Mouse (Mus musculus): ENCODE data around the gene Ttc7b. TPM values are rescaled to one million over a fixed set of nuclear protein-coding genes. Genes with fewer than 3 reads are reported as not detected.

Ttc7b gene
- polyA plus RNA-seq, 1 experiment from 2014 or later: 2.4 TPM

GRCm38 (mm10) chr12:100415802-100416201 is 104.8 kb downstream of the Ttc7b start:
- no peak overlapping the region for H3K4me3 ChIP-seq (ENCODE audit: low read depth, low read length)
- no peak overlapping the region for H3K27ac ChIP-seq (replicated peaks)
- H3K36me3 ChIP-seq (ENCODE audit: control insufficient read depth, insufficient read depth, low read length): no peaks in the 10 kb centered on the region; the same call in 1 of the 2 replicates
- H3K4me2 ChIP-seq (replicated peaks; ENCODE audit: low read depth): no peak overlapping the region
- WGBS: 69% methylated on average over 6 of the region's 6 CpGs
- H3K9ac ChIP-seq (ENCODE audit: low read length): no peak overlapping the region
- H3K27me3 ChIP-seq (ENCODE audit: control insufficient read depth, insufficient read depth, low read length): no peaks in the 10 kb centered on the region
- H3K9me3 ChIP-seq (ENCODE audit: control insufficient read depth, low read length): no peaks in the 10 kb centered on the region
- DNase-seq (ENCODE audit: low spot score) (no peak), ATAC-seq (ENCODE audit: low FRiP score, low TSS enrichment) (no peak)
- H3K4me1 ChIP-seq (replicated peaks; ENCODE audit: control insufficient read depth, insufficient read depth): no peaks in the 10 kb centered on the region
- TF ChIP-seq CTCF (IDR thresholded peaks at IDR 0.05; ENCODE audit: low read depth) (no peak), EP300 (optimal IDR thresholded peaks at IDR 0.05) (no peak)

DNA sequence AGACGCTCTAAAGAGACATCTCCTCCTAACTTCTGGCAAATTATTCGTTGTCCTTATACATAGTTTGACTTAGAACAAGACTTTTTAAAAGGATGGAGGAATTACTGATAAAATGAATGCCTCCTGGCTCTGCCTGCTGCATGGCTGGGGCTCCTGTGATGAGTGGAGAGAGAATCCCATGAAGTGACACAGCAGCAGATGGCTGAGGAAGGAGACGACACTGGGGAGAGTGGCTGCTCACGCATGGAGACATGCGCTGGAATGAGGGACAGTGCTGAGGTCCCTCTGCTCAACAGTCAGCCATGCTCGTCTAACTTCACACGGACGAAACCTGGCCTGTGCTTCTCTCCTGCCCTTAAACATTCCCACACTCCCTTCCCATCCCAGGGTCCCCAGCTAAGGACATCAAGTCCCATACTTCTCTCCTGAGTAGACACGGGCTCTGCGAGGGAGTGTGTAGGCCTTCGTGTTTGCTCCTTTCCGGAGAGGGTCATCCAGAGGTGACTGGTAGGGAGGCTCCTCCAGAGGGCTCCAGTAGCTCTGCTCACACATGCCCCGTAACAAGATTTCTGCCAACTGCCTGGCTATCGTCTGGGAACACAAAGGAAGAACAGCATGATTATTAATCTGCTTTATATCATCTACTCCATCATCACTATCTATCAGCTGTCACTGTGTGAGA is 105.8 kb downstream of the Ttc7b start:
- no peaks in the 10 kb centered on the region for H3K9me3 ChIP-seq (ENCODE audit: control insufficient read depth, low read length)
- no peaks in the 10 kb centered on the region for H3K4me1 ChIP-seq (replicated peaks; ENCODE audit: control insufficient read depth, insufficient read depth)
- no peak for DNase-seq (ENCODE audit: low spot score)
- H3K9ac ChIP-seq (ENCODE audit: low read length): no peak overlapping the region
- H3K4me2 ChIP-seq (replicated peaks; ENCODE audit: low read depth): no peak overlapping the region
- H3K36me3 ChIP-seq (ENCODE audit: control insufficient read depth, insufficient read depth, low read length): no peaks in the 10 kb centered on the region; the same call in 1 of the 2 replicates
- H3K27ac ChIP-seq (replicated peaks): no peak overlapping the region
- peak; percentile 73 for ATAC-seq (ENCODE audit: low FRiP score, low TSS enrichment)
- 56% methylated on average over 14 of the region's 14 CpGs for WGBS
- TF ChIP-seq CTCF (IDR thresholded peaks at IDR 0.05; ENCODE audit: low read depth): no peak
- TF ChIP-seq EP300 (optimal IDR thresholded peaks at IDR 0.05): no peak
- no peak overlapping the region for H3K4me3 ChIP-seq (ENCODE audit: low read depth, low read length)
- H3K27me3 ChIP-seq (ENCODE audit: control insufficient read depth, insufficient read depth, low read length): no peaks in the 10 kb centered on the region

DNA sequence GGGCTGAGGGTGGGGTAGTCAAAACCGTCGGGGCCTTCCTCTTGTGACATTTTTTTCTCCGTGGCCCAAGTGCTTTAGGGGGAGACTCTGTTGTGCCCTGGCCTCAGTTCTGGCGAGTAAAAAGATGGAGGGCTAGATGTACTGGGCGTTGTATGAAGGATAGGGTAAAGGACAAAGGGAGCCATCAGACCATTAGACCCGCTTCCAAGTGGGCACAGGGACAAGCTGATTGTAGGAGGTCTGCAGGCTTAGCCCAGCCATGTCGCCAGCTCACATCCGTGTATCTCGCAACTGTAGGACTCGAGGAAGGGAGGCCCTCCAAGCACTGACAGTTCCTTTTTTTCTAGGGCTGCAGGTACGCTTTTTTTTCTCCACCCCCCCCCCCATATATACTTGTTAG is 111.9 kb downstream of the Ttc7b start:
- WGBS: 83% methylated on average over 11 of the region's 11 CpGs
- DNase-seq (ENCODE audit: low spot score) (no peak), ATAC-seq (ENCODE audit: low FRiP score, low TSS enrichment) (no peak)
- H3K27ac ChIP-seq (replicated peaks): no peak overlapping the region
- no peak overlapping the region for H3K9ac ChIP-seq (ENCODE audit: low read length)
- H3K4me1 ChIP-seq (replicated peaks; ENCODE audit: control insufficient read depth, insufficient read depth): 0 out of 2 replicates have a peak, but pooled peaks cover 2% of the 10 kb centered on the region
- H3K36me3 ChIP-seq (ENCODE audit: control insufficient read depth, insufficient read depth, low read length): no peaks in the 10 kb centered on the region
- H3K4me3 ChIP-seq (ENCODE audit: low read depth, low read length): no peak overlapping the region
- no peak overlapping the region for H3K4me2 ChIP-seq (replicated peaks; ENCODE audit: low read depth)
- no peaks in the 10 kb centered on the region for H3K9me3 ChIP-seq (ENCODE audit: control insufficient read depth, low read length)
- no peaks in the 10 kb centered on the region for H3K27me3 ChIP-seq (ENCODE audit: control insufficient read depth, insufficient read depth, low read length)
- TF ChIP-seq CTCF (IDR thresholded peaks at IDR 0.05; ENCODE audit: low read depth) (no peak), EP300 (optimal IDR thresholded peaks at IDR 0.05) (no peak)

GRCm38 (mm10) chr12:100408143-100408542 is 112.5 kb downstream of the Ttc7b start:
- H3K4me3 ChIP-seq (ENCODE audit: low read depth, low read length): no peak overlapping the region
- peak overlapping the region; percentile 30; the same call in 1 of the 2 replicates for H3K27ac ChIP-seq (replicated peaks)
- H3K9me3 ChIP-seq (ENCODE audit: control insufficient read depth, low read length): no peaks in the 10 kb centered on the region
- H3K4me1 ChIP-seq (replicated peaks; ENCODE audit: control insufficient read depth, insufficient read depth): 0 out of 2 replicates have a peak, but pooled peaks cover 2% of the 10 kb centered on the region
- H3K36me3 ChIP-seq (ENCODE audit: control insufficient read depth, insufficient read depth, low read length): no peaks in the 10 kb centered on the region
- no peak overlapping the region for H3K9ac ChIP-seq (ENCODE audit: low read length)
- no peak overlapping the region for H3K4me2 ChIP-seq (replicated peaks; ENCODE audit: low read depth)
- 61% methylated on average over 8 of the region's 8 CpGs for WGBS
- DNase-seq (ENCODE audit: low spot score) (no peak), ATAC-seq (ENCODE audit: low FRiP score, low TSS enrichment) (no peak)
- H3K27me3 ChIP-seq (ENCODE audit: control insufficient read depth, insufficient read depth, low read length): no peaks in the 10 kb centered on the region
- TF ChIP-seq CTCF (IDR thresholded peaks at IDR 0.05; ENCODE audit: low read depth): no peak
- no peak for TF ChIP-seq EP300 (optimal IDR thresholded peaks at IDR 0.05)

DNA sequence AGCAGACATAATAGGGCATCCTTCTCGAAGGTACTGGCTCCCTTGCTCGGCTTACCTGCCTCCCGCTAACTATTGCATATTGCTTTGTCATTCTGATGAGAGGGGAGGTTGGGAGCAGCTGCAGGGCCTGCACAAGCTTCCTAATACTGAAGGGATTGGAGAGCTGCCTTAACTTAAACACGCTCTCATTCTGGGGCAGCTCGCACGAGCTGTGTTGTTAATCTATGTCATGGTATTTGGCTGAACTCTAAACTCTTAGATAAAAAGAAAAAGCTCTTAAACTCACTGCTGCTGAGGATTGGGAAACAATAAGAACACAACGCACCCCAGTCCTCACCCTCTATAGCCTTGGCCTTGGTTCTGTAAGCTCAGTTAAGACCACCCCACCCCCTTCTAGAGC is 113.3 kb downstream of the Ttc7b start:
- Histone ChIP-seq H3K9me3 (ENCODE audit: control insufficient read depth, low read length) (no peaks in the 10 kb centered on the region), H3K27me3 (ENCODE audit: control insufficient read depth, insufficient read depth, low read length) (no peaks in the 10 kb centered on the region), H3K4me1 (replicated peaks; ENCODE audit: control insufficient read depth, insufficient read depth) (0 out of 2 replicates have a peak, but pooled peaks cover 2% of the 10 kb centered on the region), H3K27ac (replicated peaks) (no peak overlapping the region), H3K36me3 (ENCODE audit: control insufficient read depth, insufficient read depth, low read length) (no peaks in the 10 kb centered on the region), H3K4me3 (ENCODE audit: low read depth, low read length) (no peak overlapping the region), H3K4me2 (replicated peaks; ENCODE audit: low read depth) (no peak overlapping the region), H3K9ac (ENCODE audit: low read length) (no peak overlapping the region)
- peak; percentile 30; the same call in 1 of the 2 replicates for ATAC-seq (ENCODE audit: low FRiP score, low TSS enrichment)
- no peak for DNase-seq (ENCODE audit: low spot score)
- 23% methylated on average over 7 of the region's 7 CpGs for WGBS
- no peak for TF ChIP-seq EP300 (optimal IDR thresholded peaks at IDR 0.05)
- no peak for TF ChIP-seq CTCF (IDR thresholded peaks at IDR 0.05; ENCODE audit: low read depth)

GRCm38 (mm10) chr12:100406094-100406493 is 114.5 kb downstream of the Ttc7b start:
- H3K4me1 ChIP-seq (replicated peaks; ENCODE audit: control insufficient read depth, insufficient read depth): 0 out of 2 replicates have a peak, but pooled peaks cover 2% of the 10 kb centered on the region
- TF ChIP-seq CTCF (IDR thresholded peaks at IDR 0.05; ENCODE audit: low read depth) (no peak), EP300 (optimal IDR thresholded peaks at IDR 0.05) (no peak)
- DNase-seq (ENCODE audit: low spot score) (no peak), ATAC-seq (ENCODE audit: low FRiP score, low TSS enrichment) (no peak)
- no peak overlapping the region for H3K4me3 ChIP-seq (ENCODE audit: low read depth, low read length)
- no peak overlapping the region for H3K27ac ChIP-seq (replicated peaks)
- H3K36me3 ChIP-seq (ENCODE audit: control insufficient read depth, insufficient read depth, low read length): peaks cover 2% of the 10 kb centered on the region; the same call in 1 of the 2 replicates
- no peaks in the 10 kb centered on the region for H3K27me3 ChIP-seq (ENCODE audit: control insufficient read depth, insufficient read depth, low read length)
- no peak overlapping the region for H3K4me2 ChIP-seq (replicated peaks; ENCODE audit: low read depth)
- WGBS: 78% methylated on average over 11 of the region's 11 CpGs
- H3K9ac ChIP-seq (ENCODE audit: low read length): no peak overlapping the region
- no peaks in the 10 kb centered on the region for H3K9me3 ChIP-seq (ENCODE audit: control insufficient read depth, low read length)
